Mouse (Mus musculus): ENCODE results near the gene Arglu1. TPM values are rescaled to one million over a fixed set of nuclear protein-coding genes. Genes with fewer than 3 reads are reported as not detected.

Gene Arglu1
- polyA plus RNA-seq, 1 experiment from 2014 or later: 92.6 TPM

GRCm38 (mm10) chr8:8639569-8640263 lies 50.6 kb downstream of the Arglu1 start:
- Histone ChIP-seq H3K9me3 (ENCODE audit: control insufficient read depth, low read length) (no peaks in the 10 kb centered on the region), H3K27me3 (ENCODE audit: control insufficient read depth, insufficient read depth, low read length) (no peaks in the 10 kb centered on the region), H3K27ac (replicated peaks in 1 of 2; ENCODE audit: control insufficient read depth in 1 of 2, insufficient read depth in 1 of 2, low read depth in 2 of 2, low read length in 2 of 2) (no peak overlapping the region), H3K4me3 (ENCODE audit: control insufficient read depth in 1 of 2, insufficient read depth in 1 of 2, low read depth in 1 of 2, low read length in 2 of 2) (no peak overlapping the region), H3K4me1 (ENCODE audit: control insufficient read depth in 2 of 2, insufficient read depth in 2 of 2, low read length in 2 of 2) (peaks cover 0 to 3% of the 10 kb centered on the region in 2 experiments; a peak in 1 of 4 replicates), H3K4me2 (ENCODE audit: low read length) (no peak overlapping the region), H3K36me3 (ENCODE audit: control insufficient read depth, insufficient read depth, low read length) (peaks cover 25% of the 10 kb centered on the region), H3K9ac (ENCODE audit: low read length) (no peak overlapping the region)
- WGBS: 75% methylated on average over 8 of the region's 8 CpGs
- ATAC-seq (ENCODE audit: insufficient number of reproducible peaks, insufficient read depth, low FRiP score, low read depth): no peak

GRCm38 (mm10) chr8:8631394-8631793 lies 58.9 kb downstream of the Arglu1 start:
- Histone ChIP-seq H3K4me2 (ENCODE audit: low read length) (no peak overlapping the region), H3K27ac (replicated peaks in 1 of 2; ENCODE audit: control insufficient read depth in 1 of 2, insufficient read depth in 1 of 2, low read depth in 2 of 2, low read length in 2 of 2) (no peak overlapping the region), H3K36me3 (ENCODE audit: control insufficient read depth, insufficient read depth, low read length) (peaks cover 18% of the 10 kb centered on the region; the same call in 1 of the 2 replicates), H3K9ac (ENCODE audit: low read length) (no peak overlapping the region), H3K4me1 (ENCODE audit: control insufficient read depth in 2 of 2, insufficient read depth in 2 of 2, low read length in 2 of 2) (peaks cover 4 to 6% of the 10 kb centered on the region in 2 experiments; a peak in 3 of 4 replicates), H3K27me3 (ENCODE audit: control insufficient read depth, insufficient read depth, low read length) (no peaks in the 10 kb centered on the region), H3K4me3 (ENCODE audit: control insufficient read depth in 1 of 2, insufficient read depth in 1 of 2, low read depth in 1 of 2, low read length in 2 of 2) (no peak overlapping the region), H3K9me3 (ENCODE audit: control insufficient read depth, low read length) (no peaks in the 10 kb centered on the region)
- ATAC-seq (ENCODE audit: insufficient number of reproducible peaks, insufficient read depth, low FRiP score, low read depth): no peak
- WGBS: 65% methylated on average over 7 of the region's 7 CpGs

GRCm38 (mm10) chr8:8624017-8624416 lies 66.3 kb downstream of the Arglu1 start:
- H3K9ac ChIP-seq (ENCODE audit: low read length): no peak overlapping the region
- no peaks in the 10 kb centered on the region for H3K27me3 ChIP-seq (ENCODE audit: control insufficient read depth, insufficient read depth, low read length)
- no peak overlapping the region for H3K4me2 ChIP-seq (ENCODE audit: low read length)
- peaks cover 6 to 14% of the 10 kb centered on the region in 2 experiments for H3K4me1 ChIP-seq (ENCODE audit: control insufficient read depth in 2 of 2, insufficient read depth in 2 of 2, low read length in 2 of 2)
- WGBS: 24% methylated on average over 7 of the region's 7 CpGs
- 0 out of 2 replicates have a peak, but pooled peaks cover 3% of the 10 kb centered on the region for H3K9me3 ChIP-seq (ENCODE audit: control insufficient read depth, low read length)
- H3K27ac ChIP-seq (replicated peaks in 1 of 2; ENCODE audit: control insufficient read depth in 1 of 2, insufficient read depth in 1 of 2, low read depth in 2 of 2, low read length in 2 of 2): peak overlapping the region in 1 of 2 experiments; percentile 41; a peak in 1 of 4 replicates
- no peak for ATAC-seq (ENCODE audit: insufficient number of reproducible peaks, insufficient read depth, low FRiP score, low read depth)
- peaks cover 46% of the 10 kb centered on the region for H3K36me3 ChIP-seq (ENCODE audit: control insufficient read depth, insufficient read depth, low read length)
- no peak overlapping the region for H3K4me3 ChIP-seq (ENCODE audit: control insufficient read depth in 1 of 2, insufficient read depth in 1 of 2, low read depth in 1 of 2, low read length in 2 of 2)

- Histone ChIP-seq H3K36me3 (ENCODE audit: control insufficient read depth, insufficient read depth, low read length) (peaks cover 51% of the 10 kb centered on the region), H3K4me1 (ENCODE audit: control insufficient read depth in 2 of 2, insufficient read depth in 2 of 2, low read length in 2 of 2) (peaks cover 6 to 14% of the 10 kb centered on the region in 2 experiments), H3K27ac (replicated peaks in 1 of 2; ENCODE audit: control insufficient read depth in 1 of 2, insufficient read depth in 1 of 2, low read depth in 2 of 2, low read length in 2 of 2) (peak overlapping the region in 1 of 2 experiments; percentile 41; a peak in 1 of 4 replicates), H3K4me3 (ENCODE audit: control insufficient read depth in 1 of 2, insufficient read depth in 1 of 2, low read depth in 1 of 2, low read length in 2 of 2) (no peak overlapping the region), H3K27me3 (ENCODE audit: control insufficient read depth, insufficient read depth, low read length) (no peaks in the 10 kb centered on the region), H3K9me3 (ENCODE audit: control insufficient read depth, low read length) (0 out of 2 replicates have a peak, but pooled peaks cover 3% of the 10 kb centered on the region), H3K9ac (ENCODE audit: low read length) (no peak overlapping the region), H3K4me2 (ENCODE audit: low read length) (no peak overlapping the region)
- ATAC-seq (ENCODE audit: insufficient number of reproducible peaks, insufficient read depth, low FRiP score, low read depth): peak; percentile 49; the same call in 1 of the 2 replicates
- WGBS: 44% methylated on average over 8 of the region's 8 CpGs
These were observed 66.8 kb downstream of the Arglu1 start for GRCm38 (mm10) chr8:8623486-8623885.

GRCm38 (mm10) chr8:8622476-8622875 lies 67.8 kb downstream of the Arglu1 start:
- Histone ChIP-seq H3K4me3 (ENCODE audit: control insufficient read depth in 1 of 2, insufficient read depth in 1 of 2, low read depth in 1 of 2, low read length in 2 of 2) (no peak overlapping the region), H3K36me3 (ENCODE audit: control insufficient read depth, insufficient read depth, low read length) (peaks cover 60% of the 10 kb centered on the region), H3K27ac (replicated peaks in 1 of 2; ENCODE audit: control insufficient read depth in 1 of 2, insufficient read depth in 1 of 2, low read depth in 2 of 2, low read length in 2 of 2) (no peak overlapping the region), H3K27me3 (ENCODE audit: control insufficient read depth, insufficient read depth, low read length) (no peaks in the 10 kb centered on the region), H3K4me2 (ENCODE audit: low read length) (no peak overlapping the region), H3K9me3 (ENCODE audit: control insufficient read depth, low read length) (0 out of 2 replicates have a peak, but pooled peaks cover 3% of the 10 kb centered on the region), H3K4me1 (ENCODE audit: control insufficient read depth in 2 of 2, insufficient read depth in 2 of 2, low read length in 2 of 2) (peaks cover 6 to 14% of the 10 kb centered on the region in 2 experiments), H3K9ac (ENCODE audit: low read length) (no peak overlapping the region)
- no peak for ATAC-seq (ENCODE audit: insufficient number of reproducible peaks, insufficient read depth, low FRiP score, low read depth)
- 87% methylated on average over 3 of the region's 3 CpGs for WGBS

GRCm38 (mm10) chr8:8622031-8622430 lies 68.3 kb downstream of the Arglu1 start:
- peaks cover 6 to 14% of the 10 kb centered on the region in 2 experiments for H3K4me1 ChIP-seq (ENCODE audit: control insufficient read depth in 2 of 2, insufficient read depth in 2 of 2, low read length in 2 of 2)
- no peaks in the 10 kb centered on the region for H3K27me3 ChIP-seq (ENCODE audit: control insufficient read depth, insufficient read depth, low read length)
- peaks cover 62% of the 10 kb centered on the region for H3K36me3 ChIP-seq (ENCODE audit: control insufficient read depth, insufficient read depth, low read length)
- no peak overlapping the region for H3K9ac ChIP-seq (ENCODE audit: low read length)
- ATAC-seq (ENCODE audit: insufficient number of reproducible peaks, insufficient read depth, low FRiP score, low read depth): no peak
- WGBS: 92% methylated on average over 12 of the region's 12 CpGs
- H3K4me3 ChIP-seq (ENCODE audit: control insufficient read depth in 1 of 2, insufficient read depth in 1 of 2, low read depth in 1 of 2, low read length in 2 of 2): no peak overlapping the region
- H3K4me2 ChIP-seq (ENCODE audit: low read length): no peak overlapping the region
- H3K27ac ChIP-seq (replicated peaks in 1 of 2; ENCODE audit: control insufficient read depth in 1 of 2, insufficient read depth in 1 of 2, low read depth in 2 of 2, low read length in 2 of 2): no peak overlapping the region
- H3K9me3 ChIP-seq (ENCODE audit: control insufficient read depth, low read length): 0 out of 2 replicates have a peak, but pooled peaks cover 3% of the 10 kb centered on the region

GRCm38 (mm10) chr8:8621236-8621917 lies 68.9 kb downstream of the Arglu1 start:
- Histone ChIP-seq H3K4me1 (ENCODE audit: control insufficient read depth in 2 of 2, insufficient read depth in 2 of 2, low read length in 2 of 2) (peaks cover 6 to 14% of the 10 kb centered on the region in 2 experiments), H3K4me2 (ENCODE audit: low read length) (no peak overlapping the region), H3K4me3 (ENCODE audit: control insufficient read depth in 1 of 2, insufficient read depth in 1 of 2, low read depth in 1 of 2, low read length in 2 of 2) (no peak overlapping the region), H3K9ac (ENCODE audit: low read length) (no peak overlapping the region), H3K36me3 (ENCODE audit: control insufficient read depth, insufficient read depth, low read length) (peaks cover 65% of the 10 kb centered on the region), H3K9me3 (ENCODE audit: control insufficient read depth, low read length) (0 out of 2 replicates have a peak, but pooled peaks cover 3% of the 10 kb centered on the region), H3K27me3 (ENCODE audit: control insufficient read depth, insufficient read depth, low read length) (no peaks in the 10 kb centered on the region), H3K27ac (replicated peaks in 1 of 2; ENCODE audit: control insufficient read depth in 1 of 2, insufficient read depth in 1 of 2, low read depth in 2 of 2, low read length in 2 of 2) (no peak overlapping the region)
- no peak for ATAC-seq (ENCODE audit: insufficient number of reproducible peaks, insufficient read depth, low FRiP score, low read depth)
- WGBS: 90% methylated on average over 16 of the region's 16 CpGs
